Mouse (Mus musculus): Measurements from ENCODE around the gene Zfp961. TPM values are rescaled to one million over a fixed set of nuclear protein-coding genes. Genes with fewer than 3 reads are reported as not detected.

Gene Zfp961
- polyA plus RNA-seq, 1 experiment from 2014 or later = 5.0 TPM

GRCm38 (mm10) chr8:71968100-71968499 is 17.3 kb downstream of the Zfp961 start:
- Histone ChIP-seq H3K4me3 (ENCODE audit: low read depth, low read length) (no peak overlapping the region), H3K9ac (replicated peaks) (no peak overlapping the region), H3K27ac (ENCODE audit: low read depth) (no peak overlapping the region), H3K27me3 (ENCODE audit: insufficient read depth, low read length) (no peaks in the 10 kb centered on the region), H3K4me2 (ENCODE audit: low read depth, low read length) (no peak overlapping the region), H3K9me3 (ENCODE audit: low read length) (0 out of 2 replicates have a peak, but pooled peaks cover 3% of the 10 kb centered on the region), H3K36me3 (replicated peaks; ENCODE audit: insufficient read depth, low read length) (peaks cover 29% of the 10 kb centered on the region), H3K4me1 (ENCODE audit: insufficient read depth) (no peaks in the 10 kb centered on the region)
- no peak for TF ChIP-seq EP300 (IDR thresholded peaks at IDR 0.05; ENCODE audit: low read depth)
- TF ChIP-seq CTCF (IDR thresholded peaks at IDR 0.05; ENCODE audit: low read depth) = no peak
- ATAC-seq (no peak), DNase-seq (no peak)
- 90% methylated on average over 6 of the region's 6 CpGs for WGBS (ENCODE audit: insufficient replicate concordance)

- H3K9me3 ChIP-seq (ENCODE audit: low read length) = 0 out of 2 replicates have a peak, but pooled peaks cover 3% of the 10 kb centered on the region
- no peaks in the 10 kb centered on the region for H3K27me3 ChIP-seq (ENCODE audit: insufficient read depth, low read length)
- no peaks in the 10 kb centered on the region for H3K4me1 ChIP-seq (ENCODE audit: insufficient read depth)
- no peak for TF ChIP-seq EP300 (IDR thresholded peaks at IDR 0.05; ENCODE audit: low read depth)
- no peak for TF ChIP-seq CTCF (IDR thresholded peaks at IDR 0.05; ENCODE audit: low read depth)
- 91% methylated on average over 6 of the region's 6 CpGs for WGBS (ENCODE audit: insufficient replicate concordance)
- no peak for ATAC-seq
- peaks cover 29% of the 10 kb centered on the region for H3K36me3 ChIP-seq (replicated peaks; ENCODE audit: insufficient read depth, low read length)
- H3K27ac ChIP-seq (ENCODE audit: low read depth) = no peak overlapping the region
- H3K4me2 ChIP-seq (ENCODE audit: low read depth, low read length) = no peak overlapping the region
- DNase-seq = no peak
- no peak overlapping the region for H3K9ac ChIP-seq (replicated peaks)
- no peak overlapping the region for H3K4me3 ChIP-seq (ENCODE audit: low read depth, low read length)
Observed at GRCm38 (mm10) chr8:71968636-71969035, 17.8 kb downstream of the Zfp961 start.

GRCm38 (mm10) chr8:71971945-71972344 is 21.1 kb downstream of the Zfp961 start:
- H3K27me3 ChIP-seq (ENCODE audit: insufficient read depth, low read length) = no peaks in the 10 kb centered on the region
- H3K27ac ChIP-seq (ENCODE audit: low read depth) = no peak overlapping the region
- no peak overlapping the region for H3K4me2 ChIP-seq (ENCODE audit: low read depth, low read length)
- 74% methylated on average over 1 of the region's 1 CpGs for WGBS (ENCODE audit: insufficient replicate concordance)
- no peaks in the 10 kb centered on the region for H3K9me3 ChIP-seq (ENCODE audit: low read length)
- no peak overlapping the region for H3K4me3 ChIP-seq (ENCODE audit: low read depth, low read length)
- H3K4me1 ChIP-seq (ENCODE audit: insufficient read depth) = no peaks in the 10 kb centered on the region
- H3K9ac ChIP-seq (replicated peaks) = no peak overlapping the region
- ATAC-seq = no peak
- peaks cover 17% of the 10 kb centered on the region for H3K36me3 ChIP-seq (replicated peaks; ENCODE audit: insufficient read depth, low read length)
- DNase-seq = no peak
- TF ChIP-seq EP300 (IDR thresholded peaks at IDR 0.05; ENCODE audit: low read depth) (no peak), CTCF (IDR thresholded peaks at IDR 0.05; ENCODE audit: low read depth) (peak; percentile 74)

GRCm38 (mm10) chr8:71974211-71974610 is 23.4 kb downstream of the Zfp961 start:
- no peak for DNase-seq
- WGBS (ENCODE audit: insufficient replicate concordance) = 68% methylated on average over 3 of the region's 3 CpGs
- TF ChIP-seq CTCF (IDR thresholded peaks at IDR 0.05; ENCODE audit: low read depth) (no peak), EP300 (IDR thresholded peaks at IDR 0.05; ENCODE audit: low read depth) (no peak)
- Histone ChIP-seq H3K9me3 (ENCODE audit: low read length) (no peaks in the 10 kb centered on the region), H3K4me3 (ENCODE audit: low read depth, low read length) (no peak overlapping the region), H3K9ac (replicated peaks) (no peak overlapping the region), H3K4me1 (ENCODE audit: insufficient read depth) (no peaks in the 10 kb centered on the region), H3K27ac (ENCODE audit: low read depth) (no peak overlapping the region), H3K27me3 (ENCODE audit: insufficient read depth, low read length) (no peaks in the 10 kb centered on the region), H3K4me2 (ENCODE audit: low read depth, low read length) (no peak overlapping the region), H3K36me3 (replicated peaks; ENCODE audit: insufficient read depth, low read length) (0 out of 2 replicates have a peak, but pooled peaks cover 1% of the 10 kb centered on the region)
- no peak for ATAC-seq

GRCm38 (mm10) chr8:71981032-71981431 is 30.2 kb downstream of the Zfp961 start:
- H3K9me3 ChIP-seq (ENCODE audit: low read length) = no peaks in the 10 kb centered on the region
- 22% methylated on average over 2 of the region's 2 CpGs for WGBS (ENCODE audit: insufficient replicate concordance)

GRCm38 (mm10) chr8:71981456-71981855 is 30.6 kb downstream of the Zfp961 start:
- WGBS (ENCODE audit: insufficient replicate concordance) = 60% methylated on average over 4 of the region's 4 CpGs
- no peak for DNase-seq
- no peaks in the 10 kb centered on the region for H3K27me3 ChIP-seq (ENCODE audit: insufficient read depth, low read length)
- H3K36me3 ChIP-seq (replicated peaks; ENCODE audit: insufficient read depth, low read length) = no peaks in the 10 kb centered on the region
- no peak overlapping the region for H3K4me3 ChIP-seq (ENCODE audit: low read depth, low read length)
- no peaks in the 10 kb centered on the region for H3K9me3 ChIP-seq (ENCODE audit: low read length)
- no peak for TF ChIP-seq CTCF (IDR thresholded peaks at IDR 0.05; ENCODE audit: low read depth)
- no peak for TF ChIP-seq EP300 (IDR thresholded peaks at IDR 0.05; ENCODE audit: low read depth)
- ATAC-seq = no peak
- H3K4me2 ChIP-seq (ENCODE audit: low read depth, low read length) = no peak overlapping the region
- H3K4me1 ChIP-seq (ENCODE audit: insufficient read depth) = peaks cover 3% of the 10 kb centered on the region; the same call in 1 of the 2 replicates
- no peak overlapping the region for H3K9ac ChIP-seq (replicated peaks)
- H3K27ac ChIP-seq (ENCODE audit: low read depth) = no peak overlapping the region

More at GRCm38 (mm10) chr8:71981032-71981431, 30.2 kb downstream of the Zfp961 start:
- no peaks in the 10 kb centered on the region for H3K27me3 ChIP-seq (ENCODE audit: insufficient read depth, low read length)
- TF ChIP-seq EP300 (IDR thresholded peaks at IDR 0.05; ENCODE audit: low read depth) (no peak), CTCF (IDR thresholded peaks at IDR 0.05; ENCODE audit: low read depth) (no peak)
- no peak overlapping the region for H3K4me3 ChIP-seq (ENCODE audit: low read depth, low read length)
- ATAC-seq = no peak
- no peak overlapping the region for H3K27ac ChIP-seq (ENCODE audit: low read depth)
- no peak overlapping the region for H3K9ac ChIP-seq (replicated peaks)
- DNase-seq = no peak
- H3K4me2 ChIP-seq (ENCODE audit: low read depth, low read length) = no peak overlapping the region
- peaks cover 3% of the 10 kb centered on the region; the same call in 1 of the 2 replicates for H3K4me1 ChIP-seq (ENCODE audit: insufficient read depth)
- no peaks in the 10 kb centered on the region for H3K36me3 ChIP-seq (replicated peaks; ENCODE audit: insufficient read depth, low read length)

All from liver, postnatal 0 days (tissue).